Mouse (Mus musculus): ENCODE measurements at regions not wholly inside any gene's neighbourhood (a gene's known extent, or its start where the extent isn't known, plus 50 kb on each side); places are given as distances from the start of the nearest gene placed in this dataset.
"Not testable (repeated sequence)": the region's sequence is repeated elsewhere in the genome, so short reads cannot be mapped to it uniquely, and the experiment has no call there.

- ATAC-seq (replicated peaks; ENCODE audit: low FRiP score, poor library complexity, severe bottlenecking) = peak; percentile 78
These were observed 511.8 kb upstream of the Olfr1507 start for GRCm38 (mm10) chr14:53007323-53007722.

- ATAC-seq (replicated peaks; ENCODE audit: low FRiP score, poor library complexity, severe bottlenecking) = not testable (repeated sequence)
These were observed 505.7 kb upstream of the Olfr1507 start for GRCm38 (mm10) chr14:53001289-53001688.

GRCm38 (mm10) chr14:52992106-52992760, 496.7 kb upstream of the Olfr1507 start:
- not testable (repeated sequence) for ATAC-seq (replicated peaks; ENCODE audit: low FRiP score, poor library complexity, severe bottlenecking)

- not testable (repeated sequence) for ATAC-seq (replicated peaks; ENCODE audit: low FRiP score, poor library complexity, severe bottlenecking)
These were observed 495.7 kb upstream of the Olfr1507 start for GRCm38 (mm10) chr14:52991328-52991665.

GRCm38 (mm10) chr14:52990569-52991327, 495.2 kb upstream of the Olfr1507 start:
- not testable (repeated sequence) for ATAC-seq (replicated peaks; ENCODE audit: low FRiP score, poor library complexity, severe bottlenecking)

DNA sequence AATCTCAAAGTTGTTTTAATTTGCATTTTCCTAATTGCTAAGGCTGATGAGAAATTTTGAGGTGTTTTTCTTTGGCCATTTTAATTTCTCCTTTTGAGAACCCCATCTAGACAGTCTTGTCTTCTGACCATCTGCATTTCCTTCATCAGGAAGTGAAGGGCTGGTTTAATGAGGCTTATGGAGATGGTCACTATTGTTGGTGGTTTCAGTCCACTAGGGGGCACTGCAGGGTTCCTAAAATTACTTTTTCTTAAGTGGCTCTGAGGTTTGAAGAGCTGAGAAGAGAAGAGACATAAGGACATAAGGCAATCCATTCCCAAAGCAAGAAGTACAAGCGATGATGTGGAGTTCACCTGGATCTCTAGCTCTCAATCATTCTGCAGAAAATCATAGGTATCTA, 494.4 kb upstream of the Olfr1507 start:
- not testable (repeated sequence) for ATAC-seq (replicated peaks; ENCODE audit: low FRiP score, poor library complexity, severe bottlenecking)

- not testable (repeated sequence) for ATAC-seq (replicated peaks; ENCODE audit: low FRiP score, poor library complexity, severe bottlenecking)
These were observed 493.0 kb upstream of the Olfr1507 start for GRCm38 (mm10) chr14:52988563-52988962.

DNA sequence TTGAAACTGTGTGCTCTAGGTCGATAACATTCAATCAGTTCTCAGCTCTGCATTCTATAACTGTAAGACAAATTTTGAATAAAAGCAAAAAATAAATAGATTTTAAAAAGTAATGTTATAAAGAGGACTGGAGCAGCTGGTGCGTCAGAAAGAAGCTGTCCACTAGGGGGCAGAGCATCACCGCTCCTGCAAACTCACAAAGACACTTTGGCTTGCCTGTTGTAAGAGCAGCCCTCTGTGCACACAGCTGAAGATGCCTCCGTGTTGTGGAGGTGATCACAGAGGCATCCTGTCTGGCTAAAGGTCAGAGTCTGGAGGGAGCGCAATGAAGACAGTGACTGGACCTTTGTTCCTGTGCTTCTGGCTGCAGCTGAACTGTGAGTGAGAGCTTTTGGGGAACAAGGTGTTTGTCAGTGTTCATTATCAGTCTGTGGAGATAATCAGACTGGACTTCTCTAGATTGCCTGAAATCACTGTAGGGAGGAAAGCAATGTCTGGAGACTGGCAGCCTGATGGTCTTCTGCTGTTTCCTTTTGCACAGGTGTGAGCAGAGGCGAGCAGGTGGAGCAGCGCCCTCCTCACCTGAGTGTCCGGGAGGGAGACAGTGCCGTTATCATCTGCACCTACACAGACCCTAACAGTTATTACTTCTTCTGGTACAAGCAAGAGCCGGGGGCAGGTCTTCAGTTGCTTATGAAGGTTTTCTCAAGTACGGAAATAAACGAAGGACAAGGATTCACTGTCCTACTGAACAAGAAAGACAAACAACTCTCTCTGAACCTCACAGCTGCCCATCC, 476.9 kb upstream of the Olfr1507 start:
- not testable (repeated sequence) for ATAC-seq (replicated peaks; ENCODE audit: low FRiP score, poor library complexity, severe bottlenecking)

DNA sequence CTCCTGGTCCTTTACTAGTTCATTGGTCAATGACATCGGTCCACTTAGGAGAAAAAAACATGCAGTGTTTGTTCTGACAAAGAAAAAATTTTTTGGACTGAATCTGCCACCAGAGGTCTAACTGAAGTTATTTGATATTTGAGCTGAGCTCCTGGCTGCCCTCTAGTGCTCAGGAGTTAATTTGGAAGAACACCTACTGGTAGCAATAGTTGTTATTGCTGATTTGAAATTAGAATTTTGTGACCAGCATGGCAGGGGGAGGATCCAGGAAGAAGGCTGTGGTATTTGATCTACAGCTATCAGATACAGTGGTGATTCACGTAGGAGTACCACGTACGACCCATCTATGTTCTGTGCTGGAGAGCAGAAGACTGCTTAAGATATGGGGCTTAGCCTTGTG, 466.6 kb upstream of the Olfr1507 start:
- ATAC-seq (replicated peaks; ENCODE audit: low FRiP score, poor library complexity, severe bottlenecking) = not testable (repeated sequence)

- ATAC-seq (replicated peaks; ENCODE audit: low FRiP score, poor library complexity, severe bottlenecking) = not testable (repeated sequence)
These were observed 461.0 kb upstream of the Olfr1507 start for GRCm38 (mm10) chr14:52956515-52956914.

GRCm38 (mm10) chr14:52944925-52945324, 449.4 kb upstream of the Olfr1507 start:
- ATAC-seq (replicated peaks; ENCODE audit: low FRiP score, poor library complexity, severe bottlenecking) = not testable (repeated sequence)

GRCm38 (mm10) chr14:52942438-52942837, 446.9 kb upstream of the Olfr1507 start:
- ATAC-seq (replicated peaks; ENCODE audit: low FRiP score, poor library complexity, severe bottlenecking) = not testable (repeated sequence)

GRCm38 (mm10) chr14:52941747-52942146, 446.2 kb upstream of the Olfr1507 start:
- not testable (repeated sequence) for ATAC-seq (replicated peaks; ENCODE audit: low FRiP score, poor library complexity, severe bottlenecking)

DNA sequence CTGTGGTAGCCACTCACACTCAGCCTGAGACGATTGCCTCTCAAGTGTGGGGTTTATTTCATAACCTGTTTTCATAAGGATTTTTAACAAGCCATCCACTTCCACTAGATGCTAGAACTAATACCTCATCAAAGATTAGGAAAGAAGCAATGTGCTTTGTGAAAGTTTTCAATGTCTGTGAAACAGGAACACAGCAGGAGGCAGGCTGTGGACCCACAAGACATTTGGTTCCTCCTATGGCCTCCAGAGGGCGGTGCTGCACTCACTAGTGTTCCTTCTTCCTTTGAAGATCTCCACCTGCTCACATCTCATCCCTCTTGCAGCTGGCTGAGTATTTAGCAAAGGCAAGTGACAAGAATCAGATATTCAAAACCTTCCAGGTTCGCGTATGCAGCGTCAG, 424.6 kb upstream of the Olfr1507 start:
- ATAC-seq (replicated peaks; ENCODE audit: low FRiP score, poor library complexity, severe bottlenecking) = not testable (repeated sequence)

DNA sequence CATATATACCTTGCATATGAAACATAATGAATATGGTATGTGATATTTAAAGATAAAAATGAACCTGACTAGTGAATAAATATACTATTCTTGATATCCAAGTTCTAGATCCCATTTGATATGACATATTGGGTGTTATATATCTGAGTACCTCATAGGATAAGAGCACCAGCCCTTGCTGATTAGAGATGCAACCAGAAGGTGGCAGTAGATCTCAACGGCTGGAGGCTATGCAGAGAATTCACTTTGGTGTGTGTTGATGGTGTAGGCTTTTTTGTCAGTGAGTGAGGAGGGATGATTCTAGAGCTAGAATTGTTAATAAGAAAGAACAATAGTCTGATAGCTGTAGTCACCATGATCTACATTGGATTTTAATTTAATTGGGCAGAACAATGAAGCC, 418.3 kb upstream of the Olfr1507 start:
- ATAC-seq (replicated peaks; ENCODE audit: low FRiP score, poor library complexity, severe bottlenecking) = not testable (repeated sequence)

GRCm38 (mm10) chr14:52899629-52900028, 404.1 kb upstream of the Olfr1507 start:
- ATAC-seq (replicated peaks; ENCODE audit: low FRiP score, poor library complexity, severe bottlenecking) = not testable (repeated sequence)

DNA sequence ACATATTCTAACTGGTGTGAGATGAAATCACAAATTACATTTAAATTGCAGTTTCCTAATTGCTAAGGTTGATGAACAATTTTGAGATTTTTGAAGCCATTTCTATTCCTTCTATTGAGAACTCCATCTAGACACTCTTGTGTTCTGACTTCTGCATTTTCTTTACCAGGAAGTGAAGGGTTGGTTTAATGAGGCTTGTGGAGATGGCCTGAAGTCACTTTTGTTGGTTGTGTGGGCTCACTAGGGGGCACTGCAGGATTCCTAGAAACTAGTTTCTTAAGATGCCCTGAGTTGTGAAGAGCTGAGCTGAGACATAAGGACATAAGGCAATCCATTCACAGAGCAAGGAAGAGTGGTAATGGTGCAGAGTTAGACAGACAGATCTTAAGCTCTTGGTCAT, 402.8 kb upstream of the Olfr1507 start:
- ATAC-seq (replicated peaks; ENCODE audit: low FRiP score, poor library complexity, severe bottlenecking) = not testable (repeated sequence)

- not testable (repeated sequence) for ATAC-seq (replicated peaks; ENCODE audit: low FRiP score, poor library complexity, severe bottlenecking)
These were observed 384.4 kb upstream of the Olfr1507 start for GRCm38 (mm10) chr14:52879978-52880377.

DNA sequence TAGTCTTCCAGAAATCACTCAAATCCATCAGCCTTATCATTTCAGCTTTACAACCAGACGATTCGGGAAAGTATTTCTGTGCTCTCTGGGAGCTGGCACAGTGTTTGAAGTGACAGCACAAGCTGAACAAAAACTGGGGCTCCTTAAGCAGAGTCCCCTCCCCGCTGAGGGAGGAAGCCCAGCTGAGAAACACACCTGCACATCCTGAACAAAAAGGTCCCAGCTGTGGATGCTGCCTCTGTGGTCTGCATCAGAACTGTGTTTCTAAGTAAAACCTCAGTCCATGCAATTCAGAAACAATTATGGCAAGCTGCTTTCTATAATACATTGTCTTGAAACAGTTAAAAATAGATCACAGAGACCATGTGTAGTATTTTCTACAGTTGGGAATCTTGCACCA, 368.3 kb upstream of the Olfr1507 start:
- ATAC-seq (replicated peaks; ENCODE audit: low FRiP score, poor library complexity, severe bottlenecking) = not testable (repeated sequence)

DNA sequence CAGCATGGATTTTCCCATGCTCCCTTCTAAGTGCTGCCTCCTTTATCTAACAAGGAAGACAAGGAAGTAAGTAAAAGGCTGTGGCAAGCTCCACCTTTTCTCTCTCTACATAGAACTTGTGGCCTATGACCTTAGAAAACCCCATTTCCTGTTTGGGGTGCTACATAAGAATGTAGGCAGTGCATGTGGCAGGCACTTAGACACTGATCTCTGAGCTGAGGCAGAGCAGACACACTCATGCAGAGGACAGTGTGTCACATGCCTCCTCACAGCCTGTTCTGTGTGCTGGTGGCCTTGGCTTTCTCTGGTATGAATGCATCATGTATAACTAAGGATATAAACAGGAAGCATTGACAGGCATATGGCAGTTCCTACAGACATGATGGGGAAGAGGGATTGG, 367.6 kb upstream of the Olfr1507 start:
- ATAC-seq (replicated peaks; ENCODE audit: low FRiP score, poor library complexity, severe bottlenecking) = not testable (repeated sequence)
